Mouse (Mus musculus): ENCODE results near the gene Msi2. TPM values are rescaled to one million over a fixed set of nuclear protein-coding genes. Genes with fewer than 3 reads are reported as not detected.
A peak's percentile ranks its signal among the peaks of the same experiment; 100 is the strongest.

Msi2 gene
- polyA plus RNA-seq, 1 experiment from 2014 or later, result 2.9 TPM

DNA sequence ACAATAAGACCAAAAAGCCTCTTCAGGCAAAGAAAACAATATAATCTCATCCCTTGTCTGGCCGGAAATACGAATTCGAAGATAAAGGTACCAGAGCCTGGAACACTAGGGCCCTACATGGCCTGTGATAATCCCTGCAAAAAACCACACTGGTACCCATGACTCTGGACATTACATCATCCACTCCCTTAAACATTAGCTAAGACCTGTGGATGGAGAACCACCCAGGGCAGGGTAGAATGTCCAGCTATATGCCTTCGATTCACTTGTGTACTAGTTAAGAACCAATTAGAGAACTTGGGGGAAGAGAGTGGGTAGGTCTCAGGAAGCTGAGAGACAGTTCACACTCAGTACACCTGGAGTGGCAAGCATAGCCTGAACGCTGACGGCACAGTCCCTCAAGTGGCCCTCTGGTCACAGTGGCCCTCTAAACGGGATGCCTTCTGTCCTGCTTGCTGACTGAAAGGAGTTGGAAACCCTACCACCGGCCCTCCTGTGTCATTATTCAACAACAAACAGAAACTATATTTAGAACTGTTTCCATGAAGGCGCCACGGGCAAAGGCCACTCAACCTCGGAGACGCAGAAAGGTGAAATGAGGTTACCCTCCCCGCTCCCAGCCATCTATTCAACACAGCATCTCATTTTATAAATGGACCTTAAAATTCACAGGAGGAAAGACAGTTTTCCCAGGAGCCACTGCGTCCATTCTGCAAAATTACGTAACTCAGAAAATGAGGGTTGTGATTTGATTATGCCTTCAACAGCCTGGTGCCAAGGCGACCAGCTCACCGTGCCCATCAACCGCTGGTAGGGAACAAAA is 63.7 kb downstream of the Msi2 start:
- H3K4me1 ChIP-seq (ENCODE audit: control insufficient read depth, low read depth, low read length), result no peaks in the 10 kb centered on the region
- no peaks in the 10 kb centered on the region for H3K36me3 ChIP-seq (ENCODE audit: control insufficient read depth, insufficient read depth)
- no peak overlapping the region for H3K9ac ChIP-seq (ENCODE audit: low read depth, low read length)
- no peak overlapping the region for H3K4me2 ChIP-seq (ENCODE audit: low read depth, low read length)
- H3K27ac ChIP-seq (ENCODE audit: low read length), result no peak overlapping the region
- no peaks in the 10 kb centered on the region for H3K27me3 ChIP-seq (ENCODE audit: control insufficient read depth, insufficient read depth, low read depth, low read length)
- H3K9me3 ChIP-seq (replicated peaks; ENCODE audit: control insufficient read depth, low read length), result no peaks in the 10 kb centered on the region
- WGBS (ENCODE audit: insufficient replicate concordance), result 73% methylated on average over 18 of the region's 18 CpGs
- ATAC-seq (ENCODE audit: low read depth), result peak; percentile 81
- H3K4me3 ChIP-seq (ENCODE audit: low read depth, low read length), result no peak overlapping the region

DNA sequence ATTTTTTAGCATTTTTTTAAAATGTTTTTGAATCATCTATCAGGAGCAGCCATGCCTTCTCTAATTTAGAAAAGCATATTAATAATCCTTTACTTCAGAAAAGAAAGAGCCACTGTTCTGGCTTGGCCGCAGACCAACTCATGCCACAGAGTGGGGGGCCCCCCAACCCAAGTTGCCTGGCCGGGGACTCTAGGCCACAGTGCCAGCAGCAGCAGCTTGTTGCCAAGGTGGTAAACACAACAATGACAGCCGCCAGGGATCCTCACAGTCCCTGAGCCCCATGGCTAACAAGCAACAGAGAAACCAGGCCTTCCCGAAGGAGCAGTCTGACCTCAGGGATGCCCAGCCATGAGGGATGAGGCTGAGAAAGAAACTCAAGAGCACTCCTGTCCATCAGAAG is 68.0 kb downstream of the Msi2 start:
- ATAC-seq (ENCODE audit: low read depth), result no peak
- H3K4me2 ChIP-seq (ENCODE audit: low read depth, low read length), result no peak overlapping the region
- no peak overlapping the region for H3K9ac ChIP-seq (ENCODE audit: low read depth, low read length)
- WGBS (ENCODE audit: insufficient replicate concordance), result 61% methylated on average over 4 of the region's 4 CpGs
- no peak overlapping the region for H3K27ac ChIP-seq (ENCODE audit: low read length)
- H3K4me3 ChIP-seq (ENCODE audit: low read depth, low read length), result no peak overlapping the region
- no peaks in the 10 kb centered on the region for H3K27me3 ChIP-seq (ENCODE audit: control insufficient read depth, insufficient read depth, low read depth, low read length)
- no peaks in the 10 kb centered on the region for H3K4me1 ChIP-seq (ENCODE audit: control insufficient read depth, low read depth, low read length)
- H3K9me3 ChIP-seq (replicated peaks; ENCODE audit: control insufficient read depth, low read length), result no peaks in the 10 kb centered on the region
- H3K36me3 ChIP-seq (ENCODE audit: control insufficient read depth, insufficient read depth), result no peaks in the 10 kb centered on the region

DNA sequence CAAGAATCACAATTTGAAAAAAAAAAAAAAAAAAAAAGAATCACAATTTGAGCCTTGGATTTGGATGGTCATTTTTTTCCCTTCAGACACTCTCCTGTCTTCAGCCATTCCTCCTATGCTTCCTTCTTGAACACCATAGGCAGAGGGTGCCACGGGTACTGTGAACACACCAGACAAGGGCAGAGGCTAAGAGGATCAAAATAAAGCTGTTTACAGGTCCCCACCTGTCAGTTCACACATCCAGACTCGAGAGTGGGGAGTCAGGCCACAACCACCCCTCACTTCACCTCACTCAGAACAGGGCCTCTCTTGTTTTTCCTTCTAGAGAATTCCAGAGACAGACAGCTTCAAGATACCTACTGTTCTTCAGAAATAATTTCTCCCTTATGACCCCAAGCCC is 69.3 kb downstream of the Msi2 start:
- no peak overlapping the region for H3K27ac ChIP-seq (ENCODE audit: low read length)

DNA sequence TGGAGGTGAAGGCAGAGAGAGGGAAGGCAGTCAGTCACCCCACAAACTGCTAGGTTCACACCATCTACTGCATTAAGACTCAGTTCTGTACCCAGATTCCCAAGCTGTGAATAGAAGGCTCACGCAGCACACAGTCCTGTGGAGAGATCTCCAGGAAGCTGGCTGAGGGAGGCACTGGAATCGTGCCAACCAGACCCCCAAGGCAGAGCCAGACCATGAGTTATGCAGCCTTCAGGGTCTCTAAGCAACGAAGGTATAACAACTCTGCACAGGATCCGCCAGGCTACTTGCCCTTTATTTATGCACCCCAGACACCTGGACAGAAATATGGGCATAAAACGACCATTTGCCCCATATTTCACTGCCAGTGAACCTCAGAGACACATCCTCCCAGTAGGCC is 69.9 kb downstream of the Msi2 start:
- ATAC-seq (ENCODE audit: low read depth), result no peak
- Histone ChIP-seq H3K27ac (ENCODE audit: low read length) (no peak overlapping the region), H3K27me3 (ENCODE audit: control insufficient read depth, insufficient read depth, low read depth, low read length) (no peaks in the 10 kb centered on the region), H3K4me3 (ENCODE audit: low read depth, low read length) (no peak overlapping the region), H3K36me3 (ENCODE audit: control insufficient read depth, insufficient read depth) (no peaks in the 10 kb centered on the region), H3K4me1 (ENCODE audit: control insufficient read depth, low read depth, low read length) (no peaks in the 10 kb centered on the region), H3K9ac (ENCODE audit: low read depth, low read length) (no peak overlapping the region), H3K4me2 (ENCODE audit: low read depth, low read length) (no peak overlapping the region), H3K9me3 (replicated peaks; ENCODE audit: control insufficient read depth, low read length) (no peaks in the 10 kb centered on the region)
- WGBS (ENCODE audit: insufficient replicate concordance), result 72% methylated on average over 5 of the region's 5 CpGs

More for the DNA sequence above, 69.3 kb downstream of the Msi2 start:
- H3K9ac ChIP-seq (ENCODE audit: low read depth, low read length), result no peak overlapping the region
- H3K4me1 ChIP-seq (ENCODE audit: control insufficient read depth, low read depth, low read length), result no peaks in the 10 kb centered on the region
- no peaks in the 10 kb centered on the region for H3K9me3 ChIP-seq (replicated peaks; ENCODE audit: control insufficient read depth, low read length)
- no peaks in the 10 kb centered on the region for H3K27me3 ChIP-seq (ENCODE audit: control insufficient read depth, insufficient read depth, low read depth, low read length)
- no peak overlapping the region for H3K4me2 ChIP-seq (ENCODE audit: low read depth, low read length)
- no peak for ATAC-seq (ENCODE audit: low read depth)
- no peaks in the 10 kb centered on the region for H3K36me3 ChIP-seq (ENCODE audit: control insufficient read depth, insufficient read depth)
- H3K4me3 ChIP-seq (ENCODE audit: low read depth, low read length), result no peak overlapping the region
- WGBS (ENCODE audit: insufficient replicate concordance), result 57% methylated on average over 2 of the region's 2 CpGs

DNA sequence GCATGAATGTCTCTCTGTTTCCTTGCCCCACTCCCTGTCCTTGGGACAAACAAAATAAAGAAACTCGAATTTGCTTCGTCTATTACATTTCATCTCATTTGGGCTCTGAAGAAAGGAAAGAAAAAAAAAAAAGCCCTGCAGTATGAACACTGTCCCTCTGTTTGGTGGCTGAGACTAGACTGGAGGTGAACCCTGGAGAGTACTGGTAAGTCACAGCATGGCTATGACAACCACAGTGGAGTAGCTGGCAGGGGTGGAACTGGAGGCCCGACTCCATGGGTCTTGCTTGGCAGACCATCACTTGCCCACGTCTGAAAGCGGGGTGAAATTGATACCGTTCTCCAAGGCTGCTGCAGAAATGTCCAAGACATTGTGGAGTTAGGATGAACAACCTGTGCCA is 71.8 kb downstream of the Msi2 start:
- no peak overlapping the region for H3K4me2 ChIP-seq (ENCODE audit: low read depth, low read length)
- no peak overlapping the region for H3K9ac ChIP-seq (ENCODE audit: low read depth, low read length)
- WGBS (ENCODE audit: insufficient replicate concordance), result 72% methylated on average over 6 of the region's 6 CpGs
- no peak overlapping the region for H3K27ac ChIP-seq (ENCODE audit: low read length)
- no peaks in the 10 kb centered on the region for H3K36me3 ChIP-seq (ENCODE audit: control insufficient read depth, insufficient read depth)
- H3K27me3 ChIP-seq (ENCODE audit: control insufficient read depth, insufficient read depth, low read depth, low read length), result no peaks in the 10 kb centered on the region
- no peak for ATAC-seq (ENCODE audit: low read depth)
- H3K4me1 ChIP-seq (ENCODE audit: control insufficient read depth, low read depth, low read length), result no peaks in the 10 kb centered on the region
- no peaks in the 10 kb centered on the region for H3K9me3 ChIP-seq (replicated peaks; ENCODE audit: control insufficient read depth, low read length)
- H3K4me3 ChIP-seq (ENCODE audit: low read depth, low read length), result no peak overlapping the region

DNA sequence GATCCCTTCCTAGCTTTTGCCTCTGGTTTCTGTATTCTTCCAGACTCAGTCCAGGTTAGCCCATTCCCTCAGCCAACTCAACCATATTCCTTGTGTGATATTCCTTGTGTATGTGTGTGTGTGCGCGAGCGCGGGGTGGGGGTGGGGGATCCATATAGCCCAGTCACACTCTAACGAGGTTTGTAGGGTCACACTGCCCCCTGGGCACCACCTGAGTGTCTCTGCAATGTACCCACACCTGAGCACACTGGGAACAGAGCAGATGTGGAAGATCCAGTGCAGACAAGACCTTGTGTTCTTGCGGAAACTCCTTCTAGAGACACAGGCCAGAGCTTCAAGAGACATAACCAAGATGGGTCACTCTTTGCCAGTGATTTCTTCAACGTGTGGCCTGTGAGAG is 72.5 kb downstream of the Msi2 start:
- WGBS (ENCODE audit: insufficient replicate concordance), result 78% methylated on average over 7 of the region's 7 CpGs
- Histone ChIP-seq H3K36me3 (ENCODE audit: control insufficient read depth, insufficient read depth) (no peaks in the 10 kb centered on the region), H3K27me3 (ENCODE audit: control insufficient read depth, insufficient read depth, low read depth, low read length) (no peaks in the 10 kb centered on the region), H3K27ac (ENCODE audit: low read length) (no peak overlapping the region), H3K4me1 (ENCODE audit: control insufficient read depth, low read depth, low read length) (no peaks in the 10 kb centered on the region), H3K4me2 (ENCODE audit: low read depth, low read length) (no peak overlapping the region), H3K4me3 (ENCODE audit: low read depth, low read length) (no peak overlapping the region), H3K9me3 (replicated peaks; ENCODE audit: control insufficient read depth, low read length) (no peaks in the 10 kb centered on the region), H3K9ac (ENCODE audit: low read depth, low read length) (no peak overlapping the region)
- no peak for ATAC-seq (ENCODE audit: low read depth)

DNA sequence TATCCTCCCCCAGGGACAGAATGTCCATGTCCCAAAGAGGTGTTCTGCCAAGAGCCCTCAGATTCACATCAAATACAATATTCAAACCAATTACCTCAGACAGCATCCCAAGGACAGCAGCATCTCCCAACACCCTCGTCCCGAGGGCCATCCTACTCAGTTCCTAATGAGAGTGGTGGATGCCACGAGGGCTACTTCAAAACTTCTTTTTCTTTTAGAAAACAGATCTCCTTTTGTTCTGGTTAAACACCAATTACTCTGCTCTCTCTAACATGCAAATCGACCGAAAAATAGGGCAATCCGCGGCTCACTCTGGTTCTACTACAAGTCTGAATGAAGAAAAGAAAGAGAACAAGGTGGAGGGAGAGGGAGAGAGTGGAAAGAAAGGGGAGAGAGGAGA is 73.6 kb downstream of the Msi2 start:
- Histone ChIP-seq H3K4me3 (ENCODE audit: low read depth, low read length) (no peak overlapping the region), H3K36me3 (ENCODE audit: control insufficient read depth, insufficient read depth) (no peaks in the 10 kb centered on the region), H3K9me3 (replicated peaks; ENCODE audit: control insufficient read depth, low read length) (no peaks in the 10 kb centered on the region), H3K27me3 (ENCODE audit: control insufficient read depth, insufficient read depth, low read depth, low read length) (no peaks in the 10 kb centered on the region), H3K27ac (ENCODE audit: low read length) (no peak overlapping the region), H3K9ac (ENCODE audit: low read depth, low read length) (no peak overlapping the region), H3K4me2 (ENCODE audit: low read depth, low read length) (no peak overlapping the region), H3K4me1 (ENCODE audit: control insufficient read depth, low read depth, low read length) (no peaks in the 10 kb centered on the region)
- WGBS (ENCODE audit: insufficient replicate concordance), result 76% methylated on average over 7 of the region's 7 CpGs
- ATAC-seq (ENCODE audit: low read depth), result no peak

DNA sequence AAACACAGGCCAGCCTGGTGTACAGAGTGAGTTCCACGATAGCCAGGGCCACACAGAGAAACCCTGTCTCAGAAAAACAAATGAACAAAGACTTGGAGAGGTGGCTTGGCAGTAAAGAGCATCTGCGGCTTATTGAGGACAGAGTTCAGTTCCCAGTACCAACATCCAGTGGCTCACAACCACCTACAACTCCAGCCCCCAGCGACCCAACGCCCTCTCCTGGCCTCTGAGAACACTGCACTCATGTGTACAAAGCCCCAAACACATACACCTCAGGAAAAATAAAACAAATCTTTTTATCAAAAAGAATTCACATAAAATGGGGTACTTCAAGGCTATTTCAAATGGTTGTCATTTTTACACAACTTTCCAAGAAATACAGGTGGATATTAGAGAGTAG is 78.5 kb downstream of the Msi2 start:
- no peak overlapping the region for H3K9ac ChIP-seq (ENCODE audit: low read depth, low read length)
- no peak for ATAC-seq (ENCODE audit: low read depth)
- no peaks in the 10 kb centered on the region for H3K27me3 ChIP-seq (ENCODE audit: control insufficient read depth, insufficient read depth, low read depth, low read length)
- H3K4me2 ChIP-seq (ENCODE audit: low read depth, low read length), result no peak overlapping the region
- H3K9me3 ChIP-seq (replicated peaks; ENCODE audit: control insufficient read depth, low read length), result no peaks in the 10 kb centered on the region
- no peaks in the 10 kb centered on the region; the same call in 1 of the 2 replicates for H3K4me1 ChIP-seq (ENCODE audit: control insufficient read depth, low read depth, low read length)
- no peaks in the 10 kb centered on the region for H3K36me3 ChIP-seq (ENCODE audit: control insufficient read depth, insufficient read depth)
- WGBS (ENCODE audit: insufficient replicate concordance), result 68% methylated on average over 4 of the region's 4 CpGs
- no peak overlapping the region for H3K27ac ChIP-seq (ENCODE audit: low read length)
- H3K4me3 ChIP-seq (ENCODE audit: low read depth, low read length), result no peak overlapping the region

DNA sequence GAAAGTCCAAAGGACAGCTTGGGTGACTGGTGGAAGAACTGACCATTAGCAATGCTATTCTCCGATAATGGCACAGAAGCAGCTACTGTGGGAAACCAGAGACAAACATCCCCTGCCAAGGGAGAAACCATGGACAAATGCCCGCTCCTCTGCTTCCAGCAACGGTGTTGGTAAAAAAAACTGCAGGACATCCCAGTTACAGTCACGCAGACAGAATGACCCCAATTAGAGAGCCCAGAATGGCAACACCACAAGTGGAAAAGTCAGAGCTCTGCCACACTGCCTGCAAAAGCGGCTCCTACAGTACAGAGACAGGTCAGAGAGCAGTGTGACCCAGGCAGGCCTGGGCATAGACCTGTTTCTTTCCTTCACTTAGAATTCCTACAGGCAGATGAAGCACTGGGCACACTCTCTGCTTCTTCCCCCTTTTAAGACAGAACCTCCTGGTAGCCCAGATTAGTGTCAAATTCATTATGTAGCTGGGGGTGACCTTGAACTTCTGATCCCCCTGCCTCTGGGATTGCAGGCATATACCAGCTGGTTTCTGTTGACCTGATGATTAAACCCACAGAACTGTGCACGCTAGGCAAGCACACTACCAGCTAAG is 79.3 kb downstream of the Msi2 start:
- ATAC-seq (ENCODE audit: low read depth), result no peak
- 83% methylated on average over 6 of the region's 6 CpGs for WGBS (ENCODE audit: insufficient replicate concordance)
- no peak overlapping the region for H3K4me2 ChIP-seq (ENCODE audit: low read depth, low read length)

More for the DNA sequence above, 79.3 kb downstream of the Msi2 start:
- H3K36me3 ChIP-seq (ENCODE audit: control insufficient read depth, insufficient read depth), result no peaks in the 10 kb centered on the region
- H3K27ac ChIP-seq (ENCODE audit: low read length), result no peak overlapping the region
- no peaks in the 10 kb centered on the region; the same call in 1 of the 2 replicates for H3K4me1 ChIP-seq (ENCODE audit: control insufficient read depth, low read depth, low read length)
- H3K9me3 ChIP-seq (replicated peaks; ENCODE audit: control insufficient read depth, low read length), result no peaks in the 10 kb centered on the region
- H3K9ac ChIP-seq (ENCODE audit: low read depth, low read length), result no peak overlapping the region
- no peaks in the 10 kb centered on the region for H3K27me3 ChIP-seq (ENCODE audit: control insufficient read depth, insufficient read depth, low read depth, low read length)
- H3K4me3 ChIP-seq (ENCODE audit: low read depth, low read length), result no peak overlapping the region

All from liver, embryonic 16.5 days (tissue).